Mouse (Mus musculus): ENCODE data around the gene Gm20538.

GRCm38 (mm10) chr19:44554490-44554860 is 1.8 kb upstream of the Gm20538 start:
- TF ChIP-seq POLR2A (IDR thresholded peaks at IDR 0.05; ENCODE audit: low read depth, low read length) (no peak), CTCF (conservative IDR thresholded peaks at IDR 0.05; ENCODE audit: insufficient read depth, insufficient read length, low read depth, low read length) (no peak)

Data from kidney, adult 2 months (tissue).